Mouse (Mus musculus): ENCODE data around the gene Zfp362.

Zfp362 gene

GRCm38 (mm10) chr4:128801675-128802465, 4.0 kb downstream of the Zfp362 start:
- no peak for ATAC-seq (ENCODE audit: low TSS enrichment)

DNA sequence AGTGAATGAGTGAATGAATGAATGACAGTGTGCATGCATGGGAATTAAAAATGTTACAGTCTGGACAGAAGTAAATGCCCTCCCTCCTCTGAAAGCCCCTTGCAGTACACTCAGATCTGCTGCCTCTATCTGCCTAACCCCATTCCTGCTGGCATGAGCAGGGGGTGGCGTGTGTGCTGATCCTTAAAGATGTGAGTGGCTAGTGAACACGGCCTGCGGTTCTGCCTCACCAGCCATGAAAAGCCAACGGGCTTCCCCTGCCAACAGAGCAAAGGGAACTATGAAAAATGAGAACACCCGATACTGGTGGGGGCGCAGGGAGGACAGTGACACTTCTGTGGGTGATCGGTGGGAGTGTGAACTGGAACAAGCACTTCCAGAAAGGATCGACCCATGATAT, 9.1 kb downstream of the Zfp362 start:
- no peak for ATAC-seq (ENCODE audit: low TSS enrichment)

- no peak for ATAC-seq (ENCODE audit: low TSS enrichment)
Measured at GRCm38 (mm10) chr4:128795596-128795995, 10.2 kb downstream of the Zfp362 start.

- ATAC-seq (ENCODE audit: low TSS enrichment) = no peak
Measured at GRCm38 (mm10) chr4:128794198-128794597, 11.6 kb downstream of the Zfp362 start.

DNA sequence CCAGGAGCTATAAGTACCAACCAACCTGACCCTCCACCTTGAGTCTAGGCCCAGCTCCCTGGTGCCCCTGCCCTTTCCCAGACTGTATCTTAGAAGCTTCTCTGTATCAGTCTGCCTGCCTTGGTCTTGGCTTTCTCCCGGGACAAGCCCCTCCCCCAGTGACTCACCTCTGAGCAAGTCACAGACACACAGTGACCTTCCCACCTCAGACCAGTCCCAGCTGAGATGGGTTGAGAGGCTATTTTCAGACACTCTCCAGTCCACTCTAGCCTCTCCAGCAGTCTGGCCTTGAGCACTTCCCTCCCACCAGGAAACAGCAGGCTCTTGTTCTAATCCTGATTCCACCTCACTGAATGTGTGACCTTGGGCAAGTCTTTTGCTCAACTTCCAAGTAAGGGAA, 12.1 kb downstream of the Zfp362 start:
- no peak for ATAC-seq (ENCODE audit: low TSS enrichment)

GRCm38 (mm10) chr4:128789646-128790045, 16.2 kb downstream of the Zfp362 start:
- no peak for ATAC-seq (ENCODE audit: low TSS enrichment)

DNA sequence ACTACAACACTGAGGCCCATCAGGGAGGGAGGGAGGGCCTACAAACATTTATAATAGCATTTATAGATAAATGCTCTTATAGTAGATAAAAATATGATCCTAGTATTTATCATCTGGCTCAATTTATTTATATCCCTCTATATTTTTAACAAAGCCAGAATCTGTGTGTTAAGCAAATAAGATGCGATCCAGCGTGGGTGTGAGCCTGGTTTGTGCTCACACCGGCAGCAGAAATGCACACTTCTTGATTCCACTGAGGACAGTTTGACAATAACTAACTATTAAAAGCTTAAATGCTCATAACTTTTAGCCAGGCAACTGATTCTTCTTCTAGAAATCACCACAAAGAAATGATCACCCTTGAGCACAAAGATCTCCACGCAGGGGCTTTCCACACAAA, 17.7 kb downstream of the Zfp362 start:
- no peak for ATAC-seq (ENCODE audit: low TSS enrichment)

- peak; percentile 41; the same call in 1 of the 2 replicates for ATAC-seq (ENCODE audit: low TSS enrichment)
Measured at GRCm38 (mm10) chr4:128787023-128787939, 18.6 kb downstream of the Zfp362 start.

DNA sequence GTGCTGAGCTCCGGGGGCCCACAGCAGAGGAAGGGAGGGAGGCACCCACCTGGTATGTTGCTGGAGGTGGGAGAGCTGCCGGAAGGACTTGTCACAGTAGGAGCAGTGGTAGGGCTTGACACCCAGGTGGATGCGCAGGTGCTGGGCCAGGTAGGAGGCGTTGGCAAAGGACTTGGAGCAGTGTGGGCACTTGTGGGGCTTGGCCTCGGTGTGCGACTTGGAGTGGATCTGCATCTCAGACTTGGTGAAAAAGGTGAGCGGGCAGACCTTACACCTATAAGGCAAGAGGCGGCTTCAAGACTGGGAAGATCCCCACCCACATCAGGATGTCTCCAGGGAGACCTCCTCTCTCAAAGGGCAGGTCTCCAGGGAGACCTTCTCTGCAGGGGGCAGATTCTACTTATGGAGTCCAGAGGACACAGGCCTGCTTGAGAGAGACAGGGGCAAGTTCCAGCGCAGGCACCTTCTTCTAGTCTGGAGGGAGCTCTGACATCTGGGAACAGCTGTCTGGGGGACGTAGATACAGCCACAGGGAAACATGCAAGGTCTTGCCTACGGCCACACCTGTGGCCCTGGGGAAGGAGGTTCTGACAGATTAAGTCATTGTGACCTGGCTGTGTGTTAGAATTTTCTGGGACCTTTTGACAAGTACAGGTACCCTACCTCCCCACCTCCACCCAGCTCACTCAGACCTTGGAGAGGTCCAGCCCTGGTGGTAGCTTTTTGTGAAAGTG, 19.8 kb downstream of the Zfp362 start:
- no peak for ATAC-seq (ENCODE audit: low TSS enrichment)

- peak; percentile 73 for ATAC-seq (ENCODE audit: low TSS enrichment)
Measured at GRCm38 (mm10) chr4:128784950-128785631, 20.8 kb downstream of the Zfp362 start.

GRCm38 (mm10) chr4:128782645-128783044, 23.2 kb downstream of the Zfp362 start:
- no peak for ATAC-seq (ENCODE audit: low TSS enrichment)

DNA sequence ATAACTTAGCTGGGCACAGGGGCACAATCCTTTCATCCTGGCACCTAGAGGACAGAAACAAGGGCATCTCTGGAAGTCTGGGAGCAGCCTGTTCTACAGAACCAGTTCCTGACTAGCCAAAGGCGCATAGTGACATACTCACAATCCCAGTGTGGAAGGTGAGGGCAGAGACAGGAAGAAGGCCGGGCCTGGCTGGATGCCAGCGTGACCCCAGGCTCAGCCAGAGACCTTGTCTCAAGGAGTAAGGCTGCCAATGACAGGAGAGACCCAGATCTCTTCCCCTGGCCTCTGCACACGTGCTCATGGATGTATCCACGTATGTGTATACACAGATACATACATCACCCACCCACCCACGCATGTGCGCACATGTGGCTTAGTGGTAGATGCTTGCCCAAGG, 23.8 kb downstream of the Zfp362 start:
- no peak for ATAC-seq (ENCODE audit: low TSS enrichment)

DNA sequence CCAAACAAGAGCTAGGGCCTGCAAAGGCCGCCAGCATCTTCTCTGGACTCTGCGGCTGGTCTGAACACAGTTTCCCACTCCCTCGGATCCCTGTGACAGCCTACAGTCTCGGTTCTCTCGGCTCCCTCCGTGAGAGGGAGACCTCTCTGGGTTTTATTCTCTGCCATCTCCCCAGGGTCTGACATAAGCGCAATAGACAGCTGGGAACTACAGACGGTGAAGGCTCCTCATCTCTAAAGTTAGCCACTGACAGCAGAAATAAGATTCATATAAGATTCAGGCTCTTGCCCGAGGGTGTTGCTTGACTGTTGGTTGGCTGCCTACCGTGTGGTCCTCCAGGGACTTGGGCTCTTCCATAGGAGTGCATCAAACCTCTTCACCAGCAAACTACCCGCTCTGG, 28.3 kb downstream of the Zfp362 start:
- ATAC-seq (ENCODE audit: low TSS enrichment) = peak; percentile 73

DNA sequence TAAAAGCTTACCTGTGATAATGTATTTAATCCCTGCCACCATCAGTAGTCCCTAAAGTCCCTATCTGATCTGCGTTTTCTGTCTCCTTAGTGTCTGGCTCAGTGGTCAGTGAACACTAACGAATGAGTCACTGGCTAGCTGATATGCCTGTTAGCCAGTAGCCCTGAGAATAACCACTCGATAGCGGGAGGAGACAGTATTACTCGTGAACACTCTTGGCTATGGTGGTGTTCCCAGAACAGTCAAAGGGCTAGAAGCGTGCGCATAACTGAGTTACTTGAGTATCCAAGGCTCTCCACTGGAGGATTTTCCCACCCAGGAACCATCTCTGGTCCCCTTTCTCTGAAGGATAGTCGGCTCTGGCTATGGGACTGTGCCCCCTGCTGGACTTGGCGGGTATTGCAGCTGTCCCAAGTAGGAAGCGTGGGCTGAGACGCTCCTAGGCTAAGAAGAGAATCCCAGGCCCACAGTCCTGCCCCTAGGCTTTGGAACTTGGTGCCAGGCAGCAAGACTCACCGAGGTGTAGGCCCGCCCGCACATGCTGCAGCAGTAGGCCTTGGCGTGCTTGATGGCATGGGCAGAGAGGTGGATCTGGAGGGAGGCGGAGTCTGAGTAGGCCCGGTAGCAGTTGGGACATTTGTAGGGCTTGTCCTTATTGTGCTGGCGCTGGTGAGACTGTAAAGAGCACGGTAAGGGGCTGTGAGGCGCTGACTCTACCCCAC, 29.1 kb downstream of the Zfp362 start:
- ATAC-seq (ENCODE audit: low TSS enrichment) = 0 out of 2 replicates have a peak, but pooled peaks have one; percentile 23

GRCm38 (mm10) chr4:128774467-128774866, 31.4 kb downstream of the Zfp362 start:
- no peak for ATAC-seq (ENCODE audit: low TSS enrichment)

DNA sequence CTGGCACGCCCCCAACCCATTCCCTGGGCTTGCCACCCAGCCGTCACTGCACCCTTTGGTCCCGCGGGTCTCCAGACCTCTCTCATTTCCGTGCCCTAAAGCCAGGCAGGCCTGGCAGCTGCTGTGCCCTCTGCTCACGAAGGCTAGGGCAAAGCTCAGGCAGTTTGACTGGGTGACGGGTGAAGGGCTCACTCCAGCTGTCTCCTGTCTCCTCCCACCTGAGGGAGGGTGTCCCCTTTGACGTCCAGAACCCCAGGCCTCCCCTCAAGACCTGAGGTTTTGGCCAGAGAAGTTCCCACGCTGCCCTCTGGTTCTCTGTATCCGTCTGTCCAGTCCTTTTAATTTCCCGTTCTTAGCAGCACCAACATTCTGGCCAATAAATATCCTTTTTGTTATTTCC, 32.0 kb downstream of the Zfp362 start:
- ATAC-seq (ENCODE audit: low TSS enrichment) = no peak

GRCm38 (mm10) chr4:128770698-128771097, 35.1 kb downstream of the Zfp362 start:
- ATAC-seq (ENCODE audit: low TSS enrichment) = no peak

DNA sequence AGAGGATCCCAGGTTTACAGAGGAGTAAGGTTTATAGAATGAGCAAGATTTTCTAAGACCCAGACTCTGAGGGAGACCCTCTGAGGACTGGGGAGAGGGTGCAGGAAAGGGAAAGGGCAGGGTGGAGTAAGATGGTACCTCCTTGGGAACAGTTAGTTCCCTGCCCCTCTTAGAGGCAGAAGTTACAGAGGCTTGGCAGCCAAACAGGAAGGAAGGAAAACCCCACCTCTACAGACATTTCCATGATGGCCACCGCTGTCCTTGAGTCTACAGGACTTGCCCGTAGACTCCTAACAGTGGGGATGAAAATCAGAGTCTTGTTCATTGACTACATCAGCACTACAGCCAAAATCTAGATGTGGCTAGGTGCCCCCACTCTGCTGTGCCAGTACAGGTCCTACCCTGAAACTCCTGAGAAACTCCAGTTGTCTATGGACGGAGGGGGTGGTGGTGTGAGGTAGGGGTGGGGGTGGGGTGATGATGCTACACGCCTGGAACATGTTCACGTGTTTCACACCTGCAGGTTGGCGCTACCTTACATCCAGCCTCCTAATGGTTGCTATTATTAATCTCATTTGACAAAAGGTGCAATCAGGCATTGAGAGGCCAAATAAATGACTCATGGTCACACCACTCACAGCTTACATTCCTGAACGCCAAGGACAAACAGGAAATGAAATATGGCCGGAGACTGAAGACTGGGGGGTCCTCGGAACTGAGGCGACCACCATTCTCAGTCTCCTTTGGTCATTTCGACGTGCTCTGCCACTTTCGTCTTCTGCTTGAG, 36.1 kb downstream of the Zfp362 start:
- ATAC-seq (ENCODE audit: low TSS enrichment) = no peak

DNA sequence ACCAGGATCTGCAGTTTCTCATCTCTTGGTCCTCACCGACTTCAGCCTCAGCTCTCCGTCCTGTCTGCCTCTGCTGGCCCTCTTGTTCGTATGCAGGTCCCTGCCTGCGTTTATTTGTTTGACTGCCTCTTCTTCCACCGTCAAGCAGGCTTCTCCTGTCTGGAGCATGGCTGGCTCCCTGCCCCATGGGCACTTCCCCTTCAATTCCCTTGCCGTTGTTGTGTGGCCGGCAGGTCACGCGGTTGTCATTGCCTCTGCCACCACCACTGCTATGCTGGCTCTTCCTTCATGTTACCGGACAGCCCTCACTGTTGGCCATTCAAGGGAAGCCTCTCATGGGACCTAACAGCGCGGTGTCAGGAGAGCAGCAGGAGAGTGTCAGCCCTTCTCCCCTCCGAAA, 37.7 kb downstream of the Zfp362 start:
- ATAC-seq (ENCODE audit: low TSS enrichment) = no peak

DNA sequence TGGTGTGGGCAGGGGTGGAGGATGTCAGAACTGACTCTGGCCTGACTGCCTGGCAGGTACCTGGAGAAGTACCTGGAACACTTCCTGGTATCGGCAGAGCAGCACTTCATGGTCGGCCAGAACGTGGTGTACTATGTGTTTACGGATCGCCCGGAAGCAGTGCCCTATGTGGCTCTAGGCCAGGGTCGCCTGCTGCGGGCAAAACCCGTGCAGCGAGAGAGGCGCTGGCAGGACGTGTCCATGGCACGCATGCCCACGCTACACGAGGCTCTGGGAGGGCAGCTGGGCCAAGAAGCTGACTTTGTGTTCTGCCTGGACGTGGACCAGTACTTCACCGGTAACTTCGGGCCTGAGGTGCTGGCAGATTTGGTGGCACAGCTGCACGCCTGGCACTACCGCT, 38.9 kb downstream of the Zfp362 start:
- no peak for ATAC-seq (ENCODE audit: low TSS enrichment)
